Mouse (Mus musculus): ENCODE measurements at regions not wholly inside any gene's neighbourhood (a gene's known extent, or its start where the extent isn't known, plus 50 kb on each side); places are given as distances from the start of the nearest gene placed in this dataset.

GRCm38 (mm10) chr17:51642682-51643081 is 190.4 kb downstream of the Satb1 start:
- ATAC-seq (ENCODE audit: low FRiP score, low TSS enrichment) = no peak
- WGBS = 69% methylated on average over 2 of the region's 2 CpGs
- no peak overlapping the region for H3K4me2 ChIP-seq (replicated peaks; ENCODE audit: low read depth, low read length)
- H3K9me3 ChIP-seq (ENCODE audit: control insufficient read depth, low read length) = no peaks in the 10 kb centered on the region
- H3K27me3 ChIP-seq (ENCODE audit: control insufficient read depth, insufficient read depth, low read length) = no peaks in the 10 kb centered on the region
- no peaks in the 10 kb centered on the region for H3K4me1 ChIP-seq (ENCODE audit: control insufficient read depth, insufficient read depth, low read length)
- H3K27ac ChIP-seq (ENCODE audit: low read depth, low read length) = no peak overlapping the region
- no peak overlapping the region for H3K9ac ChIP-seq (ENCODE audit: low read depth, low read length)
- no peak overlapping the region for H3K4me3 ChIP-seq (ENCODE audit: low read length)
- no peaks in the 10 kb centered on the region for H3K36me3 ChIP-seq (ENCODE audit: control insufficient read depth, insufficient read depth, low read length)

GRCm38 (mm10) chr17:51635913-51636312 is 197.2 kb downstream of the Satb1 start:
- 46% methylated on average over 4 of the region's 4 CpGs for WGBS

GRCm38 (mm10) chr17:51631574-51631973 is 201.5 kb downstream of the Satb1 start:
- H3K27ac ChIP-seq (ENCODE audit: low read depth, low read length) = no peak overlapping the region
- H3K27me3 ChIP-seq (ENCODE audit: control insufficient read depth, insufficient read depth, low read length) = no peaks in the 10 kb centered on the region
- H3K9me3 ChIP-seq (ENCODE audit: control insufficient read depth, low read length) = no peaks in the 10 kb centered on the region
- peak; percentile 43; the same call in 1 of the 2 replicates for ATAC-seq (ENCODE audit: low FRiP score, low TSS enrichment)
- H3K4me3 ChIP-seq (ENCODE audit: low read length) = no peak overlapping the region
- no peak overlapping the region for H3K4me2 ChIP-seq (replicated peaks; ENCODE audit: low read depth, low read length)
- H3K4me1 ChIP-seq (ENCODE audit: control insufficient read depth, insufficient read depth, low read length) = no peaks in the 10 kb centered on the region
- WGBS = 20% methylated on average over 2 of the region's 2 CpGs
- H3K9ac ChIP-seq (ENCODE audit: low read depth, low read length) = no peak overlapping the region
- H3K36me3 ChIP-seq (ENCODE audit: control insufficient read depth, insufficient read depth, low read length) = no peaks in the 10 kb centered on the region

More at GRCm38 (mm10) chr17:51635913-51636312, 197.2 kb downstream of the Satb1 start:
- H3K27me3 ChIP-seq (ENCODE audit: control insufficient read depth, insufficient read depth, low read length) = no peaks in the 10 kb centered on the region
- no peak overlapping the region for H3K27ac ChIP-seq (ENCODE audit: low read depth, low read length)
- H3K4me3 ChIP-seq (ENCODE audit: low read length) = no peak overlapping the region
- no peaks in the 10 kb centered on the region for H3K4me1 ChIP-seq (ENCODE audit: control insufficient read depth, insufficient read depth, low read length)
- no peaks in the 10 kb centered on the region for H3K9me3 ChIP-seq (ENCODE audit: control insufficient read depth, low read length)
- ATAC-seq (ENCODE audit: low FRiP score, low TSS enrichment) = no peak
- H3K4me2 ChIP-seq (replicated peaks; ENCODE audit: low read depth, low read length) = no peak overlapping the region
- H3K36me3 ChIP-seq (ENCODE audit: control insufficient read depth, insufficient read depth, low read length) = no peaks in the 10 kb centered on the region
- no peak overlapping the region for H3K9ac ChIP-seq (ENCODE audit: low read depth, low read length)

GRCm38 (mm10) chr17:51620528-51620927 is 212.6 kb downstream of the Satb1 start:
- Histone ChIP-seq H3K27ac (ENCODE audit: low read depth, low read length) (no peak overlapping the region), H3K9me3 (ENCODE audit: control insufficient read depth, low read length) (no peaks in the 10 kb centered on the region), H3K36me3 (ENCODE audit: control insufficient read depth, insufficient read depth, low read length) (no peaks in the 10 kb centered on the region), H3K4me1 (ENCODE audit: control insufficient read depth, insufficient read depth, low read length) (no peaks in the 10 kb centered on the region), H3K27me3 (ENCODE audit: control insufficient read depth, insufficient read depth, low read length) (no peaks in the 10 kb centered on the region), H3K4me3 (ENCODE audit: low read length) (no peak overlapping the region), H3K9ac (ENCODE audit: low read depth, low read length) (no peak overlapping the region), H3K4me2 (replicated peaks; ENCODE audit: low read depth, low read length) (no peak overlapping the region)
- WGBS = 57% methylated on average over 3 of the region's 3 CpGs
- ATAC-seq (ENCODE audit: low FRiP score, low TSS enrichment) = no peak

GRCm38 (mm10) chr17:51585263-51585662 is 247.8 kb downstream of the Satb1 start:
- no peak overlapping the region for H3K9ac ChIP-seq (ENCODE audit: low read depth, low read length)
- no peaks in the 10 kb centered on the region for H3K4me1 ChIP-seq (ENCODE audit: control insufficient read depth, insufficient read depth, low read length)
- 77% methylated on average over 1 of the region's 1 CpGs for WGBS
- H3K36me3 ChIP-seq (ENCODE audit: control insufficient read depth, insufficient read depth, low read length) = no peaks in the 10 kb centered on the region
- no peaks in the 10 kb centered on the region for H3K27me3 ChIP-seq (ENCODE audit: control insufficient read depth, insufficient read depth, low read length)
- H3K4me2 ChIP-seq (replicated peaks; ENCODE audit: low read depth, low read length) = no peak overlapping the region
- no peaks in the 10 kb centered on the region for H3K9me3 ChIP-seq (ENCODE audit: control insufficient read depth, low read length)
- H3K4me3 ChIP-seq (ENCODE audit: low read length) = no peak overlapping the region
- no peak overlapping the region for H3K27ac ChIP-seq (ENCODE audit: low read depth, low read length)
- ATAC-seq (ENCODE audit: low FRiP score, low TSS enrichment) = no peak

GRCm38 (mm10) chr17:51583984-51584880 is 248.9 kb downstream of the Satb1 start:
- no peak overlapping the region for H3K9ac ChIP-seq (ENCODE audit: low read depth, low read length)
- no peaks in the 10 kb centered on the region for H3K36me3 ChIP-seq (ENCODE audit: control insufficient read depth, insufficient read depth, low read length)
- ATAC-seq (ENCODE audit: low FRiP score, low TSS enrichment) = no peak
- H3K9me3 ChIP-seq (ENCODE audit: control insufficient read depth, low read length) = no peaks in the 10 kb centered on the region
- WGBS = 68% methylated on average over 19 of the region's 19 CpGs
- no peaks in the 10 kb centered on the region for H3K4me1 ChIP-seq (ENCODE audit: control insufficient read depth, insufficient read depth, low read length)
- H3K27ac ChIP-seq (ENCODE audit: low read depth, low read length) = no peak overlapping the region
- H3K4me2 ChIP-seq (replicated peaks; ENCODE audit: low read depth, low read length) = no peak overlapping the region
- no peak overlapping the region for H3K4me3 ChIP-seq (ENCODE audit: low read length)
- no peaks in the 10 kb centered on the region for H3K27me3 ChIP-seq (ENCODE audit: control insufficient read depth, insufficient read depth, low read length)

- no peaks in the 10 kb centered on the region for H3K36me3 ChIP-seq (ENCODE audit: control insufficient read depth, insufficient read depth, low read length)
- no peaks in the 10 kb centered on the region for H3K27me3 ChIP-seq (ENCODE audit: control insufficient read depth, insufficient read depth, low read length)
- no peak overlapping the region for H3K4me3 ChIP-seq (ENCODE audit: low read length)
- H3K9me3 ChIP-seq (ENCODE audit: control insufficient read depth, low read length) = no peaks in the 10 kb centered on the region
- 78% methylated on average over 15 of the region's 15 CpGs for WGBS
- H3K4me1 ChIP-seq (ENCODE audit: control insufficient read depth, insufficient read depth, low read length) = no peaks in the 10 kb centered on the region
- ATAC-seq (ENCODE audit: low FRiP score, low TSS enrichment) = no peak
- no peak overlapping the region for H3K9ac ChIP-seq (ENCODE audit: low read depth, low read length)
- no peak overlapping the region for H3K27ac ChIP-seq (ENCODE audit: low read depth, low read length)
- H3K4me2 ChIP-seq (replicated peaks; ENCODE audit: low read depth, low read length) = no peak overlapping the region
Observed at GRCm38 (mm10) chr17:51583277-51583676, 249.8 kb downstream of the Satb1 start.

- Histone ChIP-seq H3K4me3 (ENCODE audit: low read length) (no peak overlapping the region), H3K27ac (ENCODE audit: low read depth, low read length) (no peak overlapping the region), H3K36me3 (ENCODE audit: control insufficient read depth, insufficient read depth, low read length) (no peaks in the 10 kb centered on the region), H3K27me3 (ENCODE audit: control insufficient read depth, insufficient read depth, low read length) (no peaks in the 10 kb centered on the region), H3K4me1 (ENCODE audit: control insufficient read depth, insufficient read depth, low read length) (no peaks in the 10 kb centered on the region), H3K9me3 (ENCODE audit: control insufficient read depth, low read length) (no peaks in the 10 kb centered on the region), H3K4me2 (replicated peaks; ENCODE audit: low read depth, low read length) (no peak overlapping the region), H3K9ac (ENCODE audit: low read depth, low read length) (no peak overlapping the region)
- no peak for ATAC-seq (ENCODE audit: low FRiP score, low TSS enrichment)
- 87% methylated on average over 3 of the region's 3 CpGs for WGBS
Observed at GRCm38 (mm10) chr17:51555854-51556253, 277.2 kb downstream of the Satb1 start.

GRCm38 (mm10) chr17:51554446-51554845 is 278.6 kb downstream of the Satb1 start:
- H3K9me3 ChIP-seq (ENCODE audit: control insufficient read depth, low read length) = no peaks in the 10 kb centered on the region
- no peak overlapping the region for H3K4me2 ChIP-seq (replicated peaks; ENCODE audit: low read depth, low read length)
- no peaks in the 10 kb centered on the region for H3K4me1 ChIP-seq (ENCODE audit: control insufficient read depth, insufficient read depth, low read length)
- H3K4me3 ChIP-seq (ENCODE audit: low read length) = no peak overlapping the region
- WGBS = 87% methylated on average over 2 of the region's 2 CpGs
- no peak for ATAC-seq (ENCODE audit: low FRiP score, low TSS enrichment)
- no peaks in the 10 kb centered on the region for H3K27me3 ChIP-seq (ENCODE audit: control insufficient read depth, insufficient read depth, low read length)
- H3K27ac ChIP-seq (ENCODE audit: low read depth, low read length) = no peak overlapping the region
- no peak overlapping the region for H3K9ac ChIP-seq (ENCODE audit: low read depth, low read length)
- no peaks in the 10 kb centered on the region for H3K36me3 ChIP-seq (ENCODE audit: control insufficient read depth, insufficient read depth, low read length)
